Mouse (Mus musculus) embryonic stem cell, embryonic (primary cell): Measurements from ENCODE around the gene Zscan4b.
"Not testable (repeated sequence)": the region's sequence is repeated elsewhere in the genome, so short reads cannot be mapped to it uniquely, and the experiment has no call there.

Experiments
- CTCF ChIA-PET, 4 experiments: fragments of 300-600 bp in 2 of 4; fragments of 350-600 bp in 2 of 4; sonication (Branson Sonifier 250); formaldehyde crosslinking; loops; one replicate each; lab custom pipeline; 2022; ENCODE audit warnings: inconsistent platforms in 2 of 4; lab: Charles Lee
- POLR2A ChIA-PET, 4 experiments: fragments of 300-600 bp in 2 of 4; fragments of 350-600 bp in 2 of 4; sonication (Branson Sonifier 250); formaldehyde crosslinking; loops; one replicate each; lab custom pipeline; 2022; ENCODE audit warnings: antibody characterized with exemption in 4 of 4, inconsistent platforms in 1 of 4; lab: Charles Lee

Gene Zscan4b

DNA sequence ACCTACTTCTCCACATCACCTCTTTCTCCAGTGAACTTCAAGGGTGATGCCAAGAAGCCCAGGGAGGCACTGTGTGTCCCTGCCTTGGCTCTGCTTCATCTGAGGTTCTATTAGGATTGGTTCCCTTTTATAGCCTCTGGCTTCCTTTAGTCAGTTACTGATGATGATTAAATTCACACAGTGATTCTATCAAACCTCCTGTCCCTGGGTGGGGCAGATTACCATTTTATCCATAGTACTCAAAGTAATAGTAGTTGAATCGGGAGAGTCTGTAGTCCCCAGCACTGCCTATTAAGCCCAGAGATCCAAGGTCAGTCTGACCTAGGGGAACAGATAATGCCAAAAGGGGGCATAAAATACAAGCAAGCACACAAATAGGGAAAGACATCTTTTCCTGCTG is at the start of gene Zscan4b:
Zscan4b (minus strand) TSS at position 101 of the 400 bp plus-strand sequence.
- CTCF ChIA-PET, POLR2A ChIA-PET: not testable (repeated sequence)
